In the genomic region with DNA sequence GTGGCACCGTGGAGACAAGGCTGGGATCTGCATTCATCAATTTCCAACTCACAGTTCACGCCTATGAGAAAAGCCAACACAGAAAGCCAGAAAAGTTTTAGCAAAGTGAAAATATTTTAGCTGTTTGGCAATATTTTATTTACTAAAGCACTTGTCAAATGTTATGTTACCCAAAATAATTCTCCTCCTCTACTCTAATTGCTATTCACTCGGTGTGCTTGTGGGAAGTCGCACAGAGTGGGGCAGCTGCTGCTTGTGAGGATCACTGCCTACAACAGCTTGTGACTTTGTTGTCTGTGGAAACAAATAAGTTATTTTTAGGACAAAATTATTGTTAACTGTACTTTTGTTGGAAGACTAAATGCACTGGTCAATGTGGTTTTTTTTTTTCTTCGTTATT, we compare ENCODE assay signal across 20 mouse cellular contexts. TPM values are rescaled to one million over a fixed set of nuclear protein-coding genes. Genes with fewer than 3 reads are reported as not detected.
"Had no signal": no experiment of that assay in that cellular context is flagged by ENCODE, and none has a peak within 500 bp of the region (broad histone marks: within the 10 kb centered on the region; RNA-seq: fewer than 3 reads in every experiment).

No protein-coding gene starts in this region.

- H3K4me3 ChIP-seq: left cerebral cortex, adult 2 months; limb, embryonic 10.5 days; liver, embryonic 12.5 days; midbrain, embryonic 10.5 days; neural tube, embryonic 13.5 days; stomach, embryonic 15.5 days had no signal

- H3K27ac ChIP-seq: left cerebral cortex, adult 2 months; limb, embryonic 10.5 days; liver, embryonic 12.5 days; midbrain, embryonic 10.5 days; neural tube, embryonic 13.5 days; stomach, embryonic 15.5 days had no signal

- H3K9ac ChIP-seq: liver, embryonic 12.5 days; lung, embryonic 14.5 days; neural tube, embryonic 13.5 days; stomach, embryonic 15.5 days had no signal

- DNase-seq: kidney, adult 8-10 months; kidney, postnatal 25 days; lung, embryonic 14.5 days; lung, postnatal 10 days; lung, postnatal 4 days; midbrain, embryonic 14.5 days; retina, postnatal 1 day; right cerebral cortex, postnatal 14 days; thymus, postnatal 36 days had no signal

- H3K4me1 ChIP-seq: liver, embryonic 12.5 days; midbrain, embryonic 10.5 days; neural tube, embryonic 13.5 days; stomach, embryonic 15.5 days had no signal

- ATAC-seq: liver, embryonic 12.5 days had no signal

- H3K36me3 ChIP-seq: limb, embryonic 10.5 days; liver, embryonic 12.5 days; midbrain, embryonic 10.5 days; neural tube, embryonic 13.5 days; stomach, embryonic 15.5 days had no signal

- H3K27me3 ChIP-seq: liver, embryonic 12.5 days; neural tube, embryonic 13.5 days; stomach, embryonic 15.5 days had no signal

- H3K9me3 ChIP-seq: limb, embryonic 10.5 days; liver, embryonic 12.5 days; midbrain, embryonic 10.5 days; neural tube, embryonic 13.5 days; stomach, embryonic 15.5 days had no signal

- H3K4me2 ChIP-seq: liver, embryonic 12.5 days; lung, embryonic 14.5 days; neural tube, embryonic 13.5 days; stomach, embryonic 15.5 days had no signal

RNA-seq across cellular contexts. Expression of a gene that starts 48.6 kb away (rescaled TPM):
- total RNA-seq: megakaryocyte, adult 5-6 weeks; monocyte, adult 5-6 weeks had no signal
- polyA plus RNA-seq: liver, embryonic 16.5 days; lung, embryonic 14.5 days; spleen, adult 2 months; thymus, postnatal 0 days had no signal
